Mouse (Mus musculus): ENCODE measurements at regions not wholly inside any gene's neighbourhood (a gene's known extent, or its start where the extent isn't known, plus 50 kb on each side); places are given as distances from the start of the nearest gene placed in this dataset.
A peak's percentile ranks its signal among the peaks of the same experiment; 100 is the strongest.

DNA sequence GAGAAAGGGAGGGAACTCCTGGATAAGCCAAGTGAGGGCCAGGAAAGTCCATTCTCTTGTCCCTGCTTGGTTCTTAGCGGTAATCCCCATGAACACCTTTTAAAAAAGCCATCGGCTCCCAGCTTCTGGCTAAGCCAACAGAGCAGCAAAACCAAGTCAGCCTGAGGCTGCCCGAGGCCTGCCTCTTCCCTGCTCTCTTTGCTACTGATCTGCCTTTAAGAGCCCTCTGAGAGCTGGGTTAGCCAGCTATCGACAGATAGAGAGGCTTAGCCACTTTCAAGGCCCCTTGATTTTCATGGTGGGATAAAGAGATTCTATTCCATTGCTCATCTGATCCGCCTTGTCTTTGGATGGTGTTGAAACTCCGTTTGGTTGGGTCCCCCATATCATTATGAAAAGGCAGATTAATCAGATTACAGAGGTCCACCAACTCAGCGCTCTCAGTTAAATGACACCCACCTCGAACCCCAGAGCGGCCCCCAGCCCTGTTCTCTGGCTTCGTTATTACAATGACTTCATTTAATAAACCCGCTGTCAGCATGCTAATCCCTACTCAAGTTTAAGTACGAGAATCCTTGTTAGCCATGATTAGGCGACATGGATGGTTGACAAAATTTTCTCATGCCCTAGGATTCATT lies 66.1 kb downstream of the Slc4a3 start:
- no peak for DNase-seq

DNA sequence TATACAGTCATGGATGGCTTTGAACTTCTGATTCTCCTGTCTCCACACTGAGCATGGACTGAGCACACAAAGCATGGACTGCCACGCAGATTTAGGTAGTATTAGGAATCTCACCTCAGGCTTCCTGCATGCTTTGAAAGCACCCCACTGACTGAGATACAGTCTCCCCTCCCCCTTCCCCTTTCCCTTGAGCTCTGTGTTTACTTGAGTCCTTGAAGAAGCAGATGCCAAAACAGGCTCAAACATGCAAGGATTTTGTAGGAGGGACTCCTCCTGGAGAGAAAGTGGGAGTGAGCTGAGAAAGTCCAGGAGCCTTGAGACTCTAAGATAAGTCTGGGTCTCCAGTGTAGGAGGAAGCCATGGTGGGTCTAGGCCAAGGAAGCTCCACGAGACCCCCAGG lies 67.1 kb downstream of the Slc4a3 start:
- DNase-seq, result no peak

DNA sequence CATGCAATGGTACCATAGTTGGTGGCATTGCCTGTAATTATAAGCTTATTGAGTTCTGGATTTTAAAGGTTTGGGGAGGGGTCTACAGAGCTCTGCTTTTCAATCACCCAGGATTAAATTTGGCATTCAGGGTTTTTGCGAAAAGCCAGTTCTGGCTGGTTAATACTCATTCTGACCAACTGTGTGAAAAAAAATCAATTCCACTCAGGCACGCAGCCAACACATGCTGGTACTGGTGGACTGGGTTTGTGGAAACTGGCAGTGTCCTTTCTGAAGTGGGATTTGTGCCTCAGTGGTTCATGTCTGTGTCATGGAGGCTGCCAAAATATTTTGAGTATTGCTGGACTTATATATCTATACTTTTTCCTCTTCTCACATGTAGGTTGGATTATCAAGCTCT lies 70.9 kb downstream of the Slc4a3 start:
- no peak for DNase-seq

DNA sequence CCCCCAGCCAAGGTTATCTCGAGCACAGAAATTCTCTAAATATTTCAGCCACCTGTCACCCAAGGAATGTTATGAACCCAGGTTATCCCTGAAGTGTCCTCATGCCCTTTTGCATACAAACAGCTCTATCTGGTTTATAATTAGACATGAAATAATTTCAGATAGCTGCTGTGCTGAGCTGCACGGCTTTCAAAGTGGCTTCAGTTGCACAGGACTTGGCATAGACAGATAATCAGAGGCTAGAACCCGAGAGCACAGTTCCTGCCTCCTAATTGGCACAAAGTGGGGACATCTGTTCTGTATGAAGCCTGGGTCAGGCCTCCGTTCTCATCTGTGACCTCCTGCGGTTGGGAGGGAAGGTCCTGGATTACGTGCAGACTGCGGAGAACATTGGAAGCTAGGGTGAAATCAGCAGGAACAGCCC lies 72.3 kb downstream of the Slc4a3 start:
- no peak for DNase-seq

DNA sequence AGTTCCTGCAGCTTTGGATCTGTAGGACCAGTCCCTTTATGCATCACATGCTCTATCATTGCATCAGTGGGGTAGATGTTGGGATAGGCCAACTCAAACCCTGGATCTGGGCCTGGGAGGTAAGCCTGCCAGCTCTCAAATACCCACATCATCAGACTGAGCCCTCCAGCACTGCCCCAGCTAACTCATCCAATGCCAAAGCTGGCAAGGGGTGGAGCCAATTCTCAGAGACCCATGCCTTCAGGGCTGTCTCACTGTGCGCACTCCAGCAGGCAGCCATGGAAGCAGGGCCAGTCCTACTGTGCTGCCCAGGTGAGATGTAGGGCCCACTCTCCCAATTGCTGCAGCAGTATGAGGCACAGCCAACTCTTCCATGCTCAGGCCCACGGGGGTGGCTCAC lies 84.2 kb downstream of the Slc4a3 start:
- no peak for DNase-seq

DNA sequence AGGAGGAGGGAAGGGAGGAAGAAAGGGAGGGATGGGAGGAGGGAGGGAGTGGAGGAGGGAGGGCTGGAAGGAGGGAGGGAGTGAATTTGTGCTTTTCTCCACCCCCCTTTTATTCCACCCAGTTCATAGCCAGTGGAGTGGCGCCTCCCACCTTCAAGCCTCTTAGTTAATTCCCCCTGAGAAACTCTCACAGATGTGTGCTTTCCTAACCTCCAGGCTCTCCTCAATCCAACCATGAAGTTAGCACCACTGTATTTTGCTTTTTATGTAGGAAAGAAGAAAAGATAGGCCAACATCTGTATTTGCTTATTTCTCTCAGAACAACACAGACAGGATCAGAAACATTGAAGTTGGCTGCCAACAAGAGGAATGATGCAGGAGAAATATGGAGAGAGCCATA lies 85.7 kb downstream of the Slc4a3 start:
- no peak for DNase-seq

DNA sequence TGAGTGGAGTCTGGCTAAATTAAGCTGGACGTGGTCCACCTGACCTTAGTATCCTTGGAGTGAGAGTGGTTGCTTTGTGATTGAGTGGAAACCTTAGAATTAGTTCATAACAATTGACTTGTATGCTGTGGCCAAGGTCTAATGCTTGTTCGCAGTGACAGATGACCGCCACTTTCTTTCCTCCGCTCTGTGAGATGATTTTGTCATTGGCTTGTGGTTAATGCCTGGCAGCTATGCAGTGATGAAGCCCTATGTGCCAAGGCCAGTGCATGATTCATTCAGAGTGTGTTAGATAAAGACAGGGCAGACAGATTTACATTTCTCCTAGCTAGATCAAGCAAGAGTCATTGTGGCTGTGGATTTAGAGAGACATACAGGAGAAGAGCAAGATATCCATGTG lies 89.5 kb downstream of the Slc4a3 start:
- no peak for DNase-seq

DNA sequence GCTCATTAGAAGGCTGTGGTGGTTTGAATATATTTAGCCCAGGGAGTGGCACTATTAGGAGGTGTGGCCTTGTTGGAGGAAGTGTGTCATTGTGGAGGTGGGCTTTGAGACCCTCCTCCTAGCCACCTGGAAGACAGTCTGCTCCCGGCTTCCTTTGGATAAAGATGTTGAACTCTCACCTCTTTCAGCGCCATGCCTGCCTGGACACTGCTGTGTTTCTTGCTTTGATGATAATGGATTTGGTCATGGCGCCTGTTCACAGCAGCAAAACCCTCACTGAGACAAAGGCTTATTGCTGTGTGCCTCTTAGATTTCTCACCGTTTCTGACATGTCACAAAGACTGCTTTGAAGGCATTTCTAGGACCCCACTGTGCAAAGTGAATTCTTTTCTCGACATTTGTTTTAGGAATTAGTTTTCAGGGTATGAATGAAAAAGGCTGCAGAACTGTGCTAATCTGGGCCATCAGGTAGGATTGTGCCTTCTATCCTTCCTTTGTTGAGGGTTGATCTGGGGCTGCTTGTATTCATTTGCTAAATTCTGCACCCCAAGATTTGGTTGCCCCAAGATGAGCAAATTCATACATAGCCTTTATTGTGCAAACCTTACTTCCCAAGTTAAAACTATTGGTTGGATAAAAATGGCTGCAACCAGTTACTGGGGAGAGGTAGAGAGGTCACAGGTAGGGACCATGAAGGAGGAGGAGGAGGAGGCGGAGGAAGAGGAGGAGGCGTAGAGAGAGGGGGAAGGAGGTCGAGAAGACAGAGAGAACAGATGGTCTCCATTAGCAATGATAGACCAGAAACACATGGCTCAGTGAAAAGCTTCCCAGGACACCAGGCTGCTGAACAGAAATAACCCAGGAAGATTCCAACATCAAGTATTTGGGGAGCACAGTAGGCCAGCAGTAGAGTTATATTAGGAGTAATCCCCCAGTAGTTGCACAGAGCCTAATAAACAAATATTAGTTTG lies 93.2 kb downstream of the Slc4a3 start:
- no peak for DNase-seq

DNA sequence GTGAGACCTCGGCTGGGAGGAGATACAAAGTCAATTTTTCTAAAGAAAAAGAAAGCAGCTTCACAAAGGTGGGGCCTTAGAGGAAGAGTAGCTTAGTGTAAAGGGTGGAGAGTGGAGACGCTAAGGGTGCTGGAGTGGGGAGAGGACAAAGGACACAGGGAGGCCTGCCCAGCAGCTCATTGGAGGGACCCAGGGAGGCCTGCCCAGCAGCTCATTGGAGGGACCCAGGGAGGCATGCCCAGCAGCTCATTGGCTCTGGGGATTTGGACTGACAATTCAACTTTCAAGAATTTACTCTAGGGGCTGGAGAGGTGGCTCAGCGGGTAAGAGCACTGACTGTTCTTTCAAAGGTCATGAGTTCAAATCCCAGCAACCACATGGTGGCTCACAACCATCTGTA lies 96.4 kb downstream of the Slc4a3 start:
- no peak for DNase-seq

DNA sequence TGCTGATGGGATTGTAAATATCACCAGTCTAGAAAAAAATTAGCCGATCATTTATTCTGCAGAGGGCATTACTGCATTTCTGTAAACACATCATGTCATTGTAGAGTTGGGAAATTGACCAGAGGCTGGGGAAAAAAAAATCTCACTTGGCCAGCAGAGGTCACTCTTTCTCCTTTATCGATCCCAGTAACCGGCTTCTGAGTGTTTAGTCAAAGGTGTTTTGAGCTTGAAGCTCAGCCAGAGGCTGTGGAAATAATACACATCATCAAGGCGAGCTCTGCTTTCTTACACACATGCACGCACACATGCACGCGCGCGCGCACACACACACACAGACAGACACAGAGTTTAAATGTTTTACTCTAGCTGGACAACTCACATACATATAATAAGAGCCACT lies 106.5 kb downstream of the Slc4a3 start:
- DNase-seq, result peak; percentile 17

DNA sequence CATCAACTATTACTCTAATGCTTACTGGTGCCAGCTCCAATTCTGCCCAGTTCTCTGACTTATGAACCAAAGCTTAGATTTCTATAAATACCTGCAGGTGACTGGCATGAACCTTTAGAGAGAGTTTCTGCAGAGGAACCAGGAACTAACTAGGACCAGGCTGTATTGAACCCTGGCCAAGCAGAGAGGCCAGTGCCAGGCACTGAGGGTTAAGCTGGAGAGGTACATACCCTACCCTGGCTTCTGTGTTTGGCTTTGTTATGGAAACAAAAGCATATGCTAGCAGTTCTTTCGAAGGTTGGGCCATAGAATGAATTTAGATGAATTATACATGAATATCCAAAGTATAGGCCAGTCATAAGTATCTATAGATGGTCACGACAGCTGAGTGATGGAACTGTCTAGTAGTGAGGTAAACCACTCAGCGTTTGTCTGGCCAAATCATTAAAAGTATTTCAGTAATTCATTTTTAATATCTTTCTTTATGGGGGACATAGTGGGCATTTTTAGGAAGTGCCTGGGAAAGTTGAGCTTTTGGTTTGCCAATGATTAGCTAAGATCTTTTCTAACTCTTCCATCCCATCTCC lies 107.0 kb downstream of the Slc4a3 start:
- no peak for DNase-seq

DNA sequence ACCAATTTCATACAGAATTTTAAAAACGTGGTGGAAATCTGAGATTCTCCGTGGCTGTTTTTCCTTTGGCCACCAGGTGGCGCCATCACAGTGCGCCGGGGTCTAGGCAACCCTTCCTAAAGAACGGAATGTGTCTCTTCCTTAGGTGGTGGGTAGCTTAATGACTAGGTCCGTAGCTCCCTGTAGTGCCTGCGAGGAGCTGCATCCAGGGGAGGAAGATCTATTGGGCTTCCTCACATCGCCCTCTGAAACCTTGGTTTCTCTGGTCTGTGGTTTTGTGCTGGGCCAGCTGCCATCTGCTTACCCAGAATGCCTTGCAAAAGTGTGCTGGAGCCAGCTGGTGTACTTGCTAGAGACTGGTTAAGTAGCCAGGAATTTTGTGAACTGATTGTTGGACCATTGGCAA lies 107.6 kb downstream of the Slc4a3 start:
- DNase-seq, result peak; percentile 38

DNA sequence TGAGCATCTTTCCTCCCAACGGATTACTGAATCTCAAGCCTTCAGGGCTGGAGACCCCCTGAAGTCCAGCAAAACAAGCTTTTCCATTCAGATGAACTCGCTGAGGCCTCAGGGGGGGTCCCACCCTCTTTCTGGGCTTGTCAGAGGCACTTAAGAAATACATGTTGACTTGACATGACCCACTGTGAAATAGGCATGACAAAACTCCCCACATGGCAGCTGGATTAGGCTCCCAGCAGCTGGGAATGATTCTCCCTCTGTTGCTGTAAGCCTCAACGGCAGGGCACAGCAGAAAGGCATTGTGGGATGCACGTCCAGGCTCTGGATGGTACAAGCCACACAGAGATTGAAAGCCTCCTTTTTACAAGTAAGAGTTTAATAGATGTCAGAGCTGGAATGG lies 110.5 kb downstream of the Slc4a3 start:
- DNase-seq, result no peak

DNA sequence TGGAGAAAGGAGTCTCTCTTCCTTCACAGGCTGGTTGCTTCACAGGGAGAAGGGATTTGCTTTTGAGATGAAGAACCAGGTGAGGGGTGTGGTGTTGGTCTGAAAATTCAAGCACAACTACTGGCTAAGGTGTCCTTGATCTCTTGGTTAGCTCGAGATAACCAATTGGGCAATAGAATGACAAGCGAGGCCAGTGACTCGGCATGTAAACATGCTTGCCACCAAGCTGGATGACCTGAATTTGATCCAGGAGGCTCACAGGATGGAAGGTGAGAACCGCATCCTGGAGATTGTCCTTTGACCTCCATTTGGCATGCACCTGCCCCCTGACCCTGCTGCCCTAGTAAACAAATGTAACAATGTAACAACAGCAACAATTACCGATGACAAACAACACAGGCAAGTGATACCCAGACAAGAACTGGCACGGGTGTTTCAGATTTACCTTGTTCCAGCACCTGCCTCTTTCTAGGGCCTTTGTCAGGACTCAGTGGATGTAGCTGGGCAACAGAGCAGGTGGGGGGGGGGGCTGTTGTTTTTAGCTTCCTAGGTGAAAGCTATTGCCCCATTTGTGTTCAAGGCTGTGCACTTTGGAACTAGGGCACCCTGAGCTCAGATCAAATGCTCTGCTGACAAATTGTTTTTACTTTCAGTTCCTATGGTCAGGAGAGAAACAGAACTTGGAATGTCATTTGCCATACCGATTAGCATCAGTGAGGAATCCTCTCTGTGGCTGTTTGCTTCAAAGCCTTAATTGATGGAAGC lies 114.5 kb downstream of the Slc4a3 start:
- no peak for DNase-seq

DNA sequence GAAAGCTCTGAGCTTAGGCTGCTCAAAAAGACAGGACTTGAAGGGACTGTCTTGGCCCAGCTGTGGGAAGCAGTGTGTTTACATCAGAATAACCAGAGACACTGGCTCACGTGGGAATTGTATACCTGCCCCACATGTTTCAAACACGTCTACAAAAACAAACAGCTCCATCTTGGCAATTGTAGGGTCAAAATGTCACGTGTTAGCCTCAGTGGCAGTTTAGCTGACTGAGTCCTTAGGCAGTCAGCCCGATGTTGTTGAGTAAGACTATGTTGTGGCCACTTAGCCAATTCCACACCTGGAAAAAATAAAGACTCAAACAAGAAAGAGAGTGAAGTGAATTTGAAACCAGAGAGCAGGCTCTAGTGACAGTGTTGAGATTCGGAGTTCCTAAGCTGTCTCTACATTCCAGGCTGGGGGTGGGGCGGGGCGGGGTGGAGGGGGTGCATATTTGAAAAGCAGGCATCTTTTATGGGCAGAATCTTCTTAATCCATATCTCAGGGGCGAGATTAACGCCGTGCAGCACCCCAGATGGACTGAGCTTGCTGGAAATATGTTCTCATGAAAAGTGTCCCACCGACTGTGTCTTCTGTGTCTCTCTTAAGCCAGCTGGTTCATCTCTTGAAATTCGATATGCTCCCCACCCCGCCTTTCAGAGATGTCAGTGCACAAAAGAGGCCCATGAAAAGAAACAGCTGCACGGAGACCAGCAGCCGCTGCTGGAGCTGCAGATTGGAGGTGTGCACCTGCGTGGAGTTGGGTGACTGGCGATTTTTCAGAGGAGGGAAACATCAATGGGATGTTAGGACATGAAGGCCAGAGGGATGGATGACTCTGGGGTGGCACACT lies 116.3 kb downstream of the Slc4a3 start:
- no peak for DNase-seq

DNA sequence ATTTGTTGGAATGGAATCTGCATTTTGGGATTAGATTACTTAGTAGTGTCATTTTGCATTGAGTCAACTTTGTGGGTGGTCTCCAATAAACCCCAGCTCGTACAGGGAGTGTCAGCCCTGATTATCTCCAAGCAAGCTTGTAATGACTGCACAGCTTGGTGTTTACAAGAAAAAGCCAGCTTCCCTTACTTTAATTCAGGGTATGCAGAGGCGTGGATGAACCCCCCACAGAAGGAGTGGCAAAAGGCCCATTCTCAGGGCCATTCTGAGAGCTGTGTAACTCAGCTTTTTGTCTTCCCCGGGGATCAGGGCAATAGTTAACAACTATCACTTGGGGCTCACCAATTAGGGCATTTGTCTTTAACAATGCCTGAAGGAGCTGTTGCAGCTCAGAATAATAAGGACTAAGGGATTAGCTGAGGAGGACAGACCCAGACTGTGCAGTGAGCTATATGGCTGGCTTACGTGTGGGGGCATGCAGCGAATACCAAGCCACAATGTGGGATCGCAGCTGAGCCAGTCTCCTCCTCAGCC lies 121.7 kb downstream of the Slc4a3 start:
- no peak for DNase-seq

DNA sequence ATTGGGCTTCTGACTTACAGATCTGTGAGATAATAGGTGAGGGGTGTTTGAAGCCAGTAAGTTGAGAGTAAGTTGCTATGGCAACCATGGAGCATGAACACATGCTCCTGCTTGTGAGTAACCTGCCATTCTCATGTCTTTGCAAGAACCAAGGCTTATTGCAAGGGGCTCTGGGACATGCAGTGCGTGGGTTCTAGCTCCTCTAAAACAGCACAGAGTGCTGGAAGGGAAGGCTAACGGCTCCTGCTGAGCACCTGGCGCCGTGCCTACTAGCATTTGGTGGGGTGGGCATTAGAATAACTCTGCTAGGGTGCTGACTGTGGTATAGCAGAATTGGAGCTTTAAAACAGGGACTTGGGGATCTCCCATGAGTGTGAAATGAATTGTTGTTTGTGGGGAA lies 130.2 kb downstream of the Slc4a3 start:
- no peak for DNase-seq

DNA sequence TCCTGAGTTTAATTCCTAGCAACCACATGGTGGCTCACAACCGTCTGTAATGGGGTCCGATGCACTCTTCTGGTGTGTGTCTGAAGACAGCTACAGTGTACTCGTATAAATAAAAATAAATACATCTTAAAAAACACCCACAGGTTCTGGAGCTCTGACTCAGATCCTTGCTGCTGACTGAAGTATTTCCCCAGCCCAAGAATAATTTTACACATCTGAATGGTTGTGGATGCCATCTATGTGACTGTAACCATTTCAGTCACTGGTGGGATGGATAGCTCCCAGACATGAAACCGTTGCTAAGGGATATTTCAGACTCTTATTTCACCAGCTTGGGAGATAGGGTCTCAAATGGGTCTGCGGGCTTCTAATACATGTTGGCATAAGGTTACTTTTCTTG lies 131.6 kb downstream of the Slc4a3 start:
- DNase-seq, result no peak

DNA sequence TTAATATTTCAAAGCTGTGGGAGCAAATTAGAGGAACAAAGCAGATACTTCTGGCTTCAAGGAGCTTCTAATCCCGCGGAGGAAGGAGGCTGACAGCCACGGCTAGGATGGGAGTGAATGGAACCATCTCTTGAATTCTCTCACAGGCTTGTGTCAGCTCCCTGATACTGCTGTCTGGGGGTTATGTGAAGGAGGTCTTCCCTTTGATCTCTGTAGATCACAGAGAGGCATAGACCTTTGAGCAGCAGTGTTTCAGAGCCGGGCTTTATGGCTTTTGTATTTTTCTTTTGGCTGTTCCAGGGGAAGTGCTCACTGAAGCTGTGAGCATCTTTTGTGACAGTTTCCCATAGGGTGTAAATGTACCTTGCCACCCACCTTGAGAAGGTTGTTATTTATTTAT lies 132.2 kb downstream of the Slc4a3 start:
- no peak for DNase-seq

DNA sequence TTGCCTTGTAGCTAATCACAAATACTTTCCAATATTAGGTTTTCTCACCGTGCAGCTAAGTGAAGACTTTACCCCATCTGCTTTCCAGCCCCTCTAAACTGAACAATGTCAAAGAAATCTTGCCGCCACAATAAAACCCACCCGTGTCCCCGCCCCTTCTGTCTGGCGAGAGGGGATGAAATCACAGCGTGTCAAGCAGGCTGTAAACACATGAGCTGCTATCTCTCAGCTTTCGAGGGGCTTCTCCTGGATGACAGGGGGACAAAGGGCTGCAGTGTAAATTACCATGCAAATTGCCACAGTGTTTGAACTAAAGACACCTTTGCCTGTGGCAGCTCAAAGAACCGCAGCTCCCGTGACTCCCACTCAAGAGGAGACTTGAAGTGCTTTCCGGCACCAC lies 134.3 kb downstream of the Slc4a3 start:
- DNase-seq, result no peak

DNA sequence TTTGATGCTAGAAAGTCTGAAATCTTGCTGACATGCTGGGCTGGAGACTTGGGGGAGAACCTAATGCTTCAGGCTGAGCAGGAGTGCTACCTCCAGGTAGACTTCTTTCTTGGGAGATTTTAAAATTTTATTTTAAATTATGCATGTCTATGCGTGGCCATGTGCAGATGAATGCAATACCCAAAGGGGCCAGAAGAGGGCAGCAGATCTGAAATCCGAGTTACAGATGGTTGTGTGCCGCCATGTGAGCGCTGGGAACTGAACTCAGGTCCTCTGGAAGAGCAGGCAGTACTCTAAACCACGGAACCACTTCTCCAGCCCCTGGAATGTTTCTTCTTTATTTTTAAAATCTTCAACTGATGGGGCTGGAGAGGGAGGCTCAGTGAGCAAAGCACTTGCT lies 135.8 kb downstream of the Slc4a3 start:
- DNase-seq, result peak; percentile 12

DNA sequence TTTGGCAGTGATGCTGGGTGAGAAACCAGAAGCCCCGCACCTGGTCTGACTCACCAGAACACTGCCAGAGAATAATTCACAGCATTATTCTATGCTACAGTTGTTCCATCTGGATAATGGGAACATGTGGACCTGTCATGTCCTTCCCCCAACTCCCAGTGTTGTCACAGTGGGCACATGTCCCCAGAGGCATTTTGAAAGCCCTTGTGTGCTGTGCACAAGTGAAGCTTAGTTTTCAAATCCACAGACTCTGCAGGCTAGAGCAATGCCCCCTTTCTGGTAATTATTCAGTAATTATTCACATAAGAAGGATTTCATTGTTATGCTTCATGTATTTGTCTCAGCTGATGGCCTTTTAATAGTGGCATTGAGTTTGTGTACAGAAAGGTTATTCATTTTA lies 146.7 kb downstream of the Slc4a3 start:
- DNase-seq, result no peak

All from thymus, postnatal 4 days (tissue).